ENCODE assay signal across 16 mouse cellular contexts in the genomic region with DNA sequence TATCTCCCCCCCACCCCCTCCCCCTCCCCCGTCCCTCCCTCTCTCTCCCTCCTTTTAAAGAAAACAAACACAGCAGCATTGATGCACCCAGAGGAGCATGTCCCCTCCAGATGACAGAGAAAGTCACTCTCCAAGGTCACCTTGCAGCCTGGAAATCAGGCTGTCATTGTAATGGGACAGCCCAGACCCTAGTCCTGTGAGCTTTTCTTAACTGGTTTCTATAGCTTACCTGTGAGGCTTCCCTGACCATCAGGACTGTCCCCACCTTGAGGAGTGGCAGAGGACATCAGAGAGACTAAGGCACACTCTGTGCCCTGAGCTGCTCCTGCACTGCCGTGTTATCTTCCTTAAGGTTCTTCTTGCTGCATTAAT.
DNase-seq lines count a peak whose midpoint lies in the region; ATAC-seq and TF ChIP-seq lines count a peak whose summit lies in the region.
"Had no signal": no experiment of that assay in that cellular context is flagged by ENCODE, and none has a peak within 500 bp of the region (broad histone marks: within the 10 kb centered on the region; RNA-seq: fewer than 3 reads in every experiment).

No protein-coding gene starts in this region.

- no peak for TF ChIP-seq POLR2A in kidney, adult 2 months (IDR thresholded peaks at IDR 0.05; ENCODE audit: low read depth, low read length)

- H3K9me3 ChIP-seq in midbrain, embryonic 11.5 days (ENCODE audit: control insufficient read depth, low read length), result no peaks in the 10 kb centered on the region
- no peaks in the 10 kb centered on the region for H3K9me3 ChIP-seq in midbrain, embryonic 16.5 days (replicated peaks; ENCODE audit: control insufficient read depth, low read length, poor library complexity, severe bottlenecking)
- no peaks in the 10 kb centered on the region for H3K9me3 ChIP-seq in intestine, embryonic 16.5 days (ENCODE audit: control insufficient read depth, low read length)
- H3K9me3 ChIP-seq: embryonic facial prominence, embryonic 13.5 days; neural tube, embryonic 12.5 days had no signal

- peak overlapping the region; percentile 98 for H3K27ac ChIP-seq in kidney, adult 2 months (ENCODE audit: insufficient read depth, low read depth, low read length)
- no peak overlapping the region for H3K27ac ChIP-seq in midbrain, embryonic 11.5 days (ENCODE audit: low read depth, low read length)
- no peak overlapping the region for H3K27ac ChIP-seq in midbrain, embryonic 16.5 days (ENCODE audit: low read length)
- peak overlapping the region; percentile 96 for H3K27ac ChIP-seq in intestine, embryonic 16.5 days (ENCODE audit: low read length)
- H3K27ac ChIP-seq: neural tube, embryonic 12.5 days had no signal

- no peak overlapping the region for H3K4me2 ChIP-seq in midbrain, embryonic 11.5 days
- H3K4me2 ChIP-seq in midbrain, embryonic 16.5 days (ENCODE audit: low read length), result no peak overlapping the region
- peak overlapping the region; percentile 13; the same call in 1 of the 2 replicates for H3K4me2 ChIP-seq in intestine, embryonic 16.5 days (ENCODE audit: low read depth, low read length)
- H3K4me2 ChIP-seq: embryonic facial prominence, embryonic 13.5 days; neural tube, embryonic 12.5 days had no signal

- no peak overlapping the region for H3K4me3 ChIP-seq in kidney, adult 2 months (ENCODE audit: insufficient read depth, low read depth, low read length)
- H3K4me3 ChIP-seq in midbrain, embryonic 11.5 days (ENCODE audit: low read depth, low read length), result no peak overlapping the region
- no peak overlapping the region for H3K4me3 ChIP-seq in midbrain, embryonic 16.5 days (ENCODE audit: low read depth, low read length)
- H3K4me3 ChIP-seq in intestine, embryonic 16.5 days (ENCODE audit: low read length), result no peak overlapping the region
- H3K4me3 ChIP-seq: embryonic facial prominence, embryonic 13.5 days; neural tube, embryonic 12.5 days had no signal

- no peak overlapping the region for H3K9ac ChIP-seq in midbrain, embryonic 11.5 days (ENCODE audit: low read length)
- no peak overlapping the region for H3K9ac ChIP-seq in midbrain, embryonic 16.5 days (ENCODE audit: low read depth, low read length)
- peak overlapping the region; percentile 44; the same call in 1 of the 2 replicates for H3K9ac ChIP-seq in intestine, embryonic 16.5 days (ENCODE audit: low read depth, low read length)
- H3K9ac ChIP-seq: neural tube, embryonic 12.5 days had no signal

- no peak for TF ChIP-seq CTCF in kidney, adult 2 months (conservative IDR thresholded peaks at IDR 0.05; ENCODE audit: insufficient read depth, insufficient read length, low read depth, low read length)

- no peak for DNase-seq in kidney, adult 2 months
- no peak for DNase-seq in kidney, adult 11 months
- peak; percentile 56 for DNase-seq in midbrain, embryonic 11.5 days (ENCODE audit: low spot score, missing footprints)
- peak; percentile 24 for DNase-seq in naive thymus-derived CD4-positive, alpha-beta T cell, adult 2 months (ENCODE audit: low read depth)
- no peak for DNase-seq in cerebellum, adult 11 months
- no peak for DNase-seq in adrenal gland, postnatal 36 days
- DNase-seq: adrenal gland, postnatal 14 days; cerebellum, postnatal 36 days; lung, postnatal 36 days; midbrain, embryonic 14.5 days; right cerebral cortex, adult 18-20 months had no signal

- no peak for ATAC-seq in midbrain, embryonic 11.5 days (ENCODE audit: low FRiP score)
- no peak; the same call in 1 of the 2 replicates for ATAC-seq in midbrain, embryonic 16.5 days
- ATAC-seq in intestine, embryonic 16.5 days, result peak; percentile 64

- H3K4me1 ChIP-seq in kidney, adult 2 months (ENCODE audit: control insufficient read depth, insufficient read depth, low read length), result peaks cover 43% of the 10 kb centered on the region
- peaks cover 9% of the 10 kb centered on the region for H3K4me1 ChIP-seq in midbrain, embryonic 11.5 days (ENCODE audit: control insufficient read depth, insufficient read depth, low read length)
- peaks cover 14% of the 10 kb centered on the region for H3K4me1 ChIP-seq in midbrain, embryonic 16.5 days (ENCODE audit: control insufficient read depth, insufficient read depth, low read length)
- peaks cover 47% of the 10 kb centered on the region for H3K4me1 ChIP-seq in intestine, embryonic 16.5 days (ENCODE audit: control insufficient read depth, insufficient read depth, low read length)

- 25% methylated on average over 2 of the region's 2 CpGs for WGBS in kidney, adult 2 months
- 42% methylated on average over 2 of the region's 2 CpGs for WGBS in midbrain, embryonic 11.5 days
- 59% methylated on average over 2 of the region's 2 CpGs for WGBS in midbrain, embryonic 16.5 days
- WGBS in intestine, embryonic 16.5 days, result 55% methylated on average over 2 of the region's 2 CpGs

- no peaks in the 10 kb centered on the region for H3K36me3 ChIP-seq in kidney, adult 2 months (ENCODE audit: control insufficient read depth, insufficient read depth, low read length)
- no peaks in the 10 kb centered on the region for H3K36me3 ChIP-seq in midbrain, embryonic 11.5 days (ENCODE audit: control insufficient read depth, insufficient read depth, low read length)
- H3K36me3 ChIP-seq in midbrain, embryonic 16.5 days (ENCODE audit: control insufficient read depth, insufficient read depth, low read length), result no peaks in the 10 kb centered on the region
- H3K36me3 ChIP-seq in intestine, embryonic 16.5 days (ENCODE audit: control insufficient read depth, insufficient read depth, low read length), result no peaks in the 10 kb centered on the region
- H3K36me3 ChIP-seq: embryonic facial prominence, embryonic 13.5 days; G1E; neural tube, embryonic 12.5 days had no signal

- H3K27me3 ChIP-seq in kidney, adult 2 months (replicated peaks; ENCODE audit: control insufficient read depth, insufficient read depth, low read length), result no peaks in the 10 kb centered on the region
- no peaks in the 10 kb centered on the region for H3K27me3 ChIP-seq in midbrain, embryonic 11.5 days (ENCODE audit: control insufficient read depth, insufficient read depth, low read length)
- no peaks in the 10 kb centered on the region for H3K27me3 ChIP-seq in midbrain, embryonic 16.5 days (ENCODE audit: control insufficient read depth, insufficient read depth, low read depth, low read length)
- no peaks in the 10 kb centered on the region for H3K27me3 ChIP-seq in intestine, embryonic 16.5 days (replicated peaks; ENCODE audit: control insufficient read depth, insufficient read depth, low read length)
- H3K27me3 ChIP-seq: embryonic facial prominence, embryonic 13.5 days; neural tube, embryonic 12.5 days had no signal

Comparison
In these comparisons a context has a peak if more than half of its experiments do, and no peak if none do; other contexts are left out.
1. DNase-seq: peak in midbrain, embryonic 11.5 days (single experiment) and naive thymus-derived CD4-positive, alpha-beta T cell, adult 2 months (single experiment); none in kidney, adult 2 months (single experiment), kidney, adult 11 months (single experiment), cerebellum, adult 11 months (single experiment) and adrenal gland, postnatal 36 days (0 of 2).
2. H3K27ac ChIP-seq: peak in kidney, adult 2 months (single experiment) and intestine, embryonic 16.5 days (single experiment); none in midbrain, embryonic 11.5 days (single experiment) and midbrain, embryonic 16.5 days (single experiment).